17 mouse cellular contexts compared by ENCODE assay signal in genomic region chr10:20018806-20019205, GRCm38 (mm10).
DNase-seq lines count a peak whose midpoint lies in the region; ATAC-seq and TF ChIP-seq lines count a peak whose summit lies in the region.
"Had no signal": no experiment of that assay in that cellular context is flagged by ENCODE, and none has a peak within 500 bp of the region (broad histone marks: within the 10 kb centered on the region; RNA-seq: fewer than 3 reads in every experiment).

No protein-coding gene starts in this region.

- H3K27ac ChIP-seq in left cerebral cortex, adult 2 months = peak overlapping the region; percentile 9; the same call in 1 of the 2 replicates
- H3K27ac ChIP-seq: embryonic facial prominence, embryonic 10.5 days; heart, embryonic 13.5 days; hindbrain, postnatal 0 days had no signal

- DNase-seq in cerebellum, postnatal 14 days = peak; percentile 49 to 53
- no peak for DNase-seq in cerebellum, adult 11-12 months
- no peak for DNase-seq in frontal cortex, postnatal 14 days (ENCODE audit: low spot score in 2 of 2)
- no peak for DNase-seq in left cerebral cortex, adult 2 months (ENCODE audit: extremely low spot score in 1 of 2, low spot score in 2 of 2)
- DNase-seq in left cerebral cortex, postnatal 36 days (ENCODE audit: low spot score in 2 of 2) = no peak
- peak; percentile 50 for DNase-seq in brain, adult 2 months (ENCODE audit: low read depth, low spot score)
- DNase-seq in urinary bladder, postnatal 14 days (ENCODE audit: low spot score) = no peak
- DNase-seq: adrenal gland, adult 2 months; adrenal gland, postnatal 25 days; gastrocnemius, postnatal 14 days; heart, postnatal 36 days; kidney, adult 11 months had no signal

- intact Hi-C loops in left cerebral cortex, adult 2 months (cut with DNase I) = loop anchor here (1.0 kb wide), 1 partner anchor 10 kb away; no protein-coding TSS in a partner anchor
- intact Hi-C loops in left cerebral cortex, postnatal 36 days (cut with DNase I) = no loop called here

- no peak for TF ChIP-seq CTCF in left cerebral cortex, adult 2 months (IDR thresholded peaks at IDR 0.05)

- ATAC-seq in frontal cortex, adult (ENCODE audit: low TSS enrichment) = peak; percentile 45
- ATAC-seq: forebrain, embryonic 14.5 days; hindbrain, postnatal 0 days had no signal

- H3K4me3 ChIP-seq in left cerebral cortex, adult 2 months = no peak overlapping the region
- H3K4me3 ChIP-seq: embryonic facial prominence, embryonic 10.5 days; heart, embryonic 13.5 days had no signal

Comparison
In these comparisons a context has a peak if more than half of its experiments do, and no peak if none do; other contexts are left out.
1. DNase-seq: peak in cerebellum, postnatal 14 days (2 of 2) and brain, adult 2 months (single experiment); none in cerebellum, adult 11-12 months (single experiment), frontal cortex, postnatal 14 days (0 of 2), left cerebral cortex, adult 2 months (0 of 2), left cerebral cortex, postnatal 36 days (0 of 2) and urinary bladder, postnatal 14 days (single experiment).